Mouse (Mus musculus): ENCODE results near the gene Rdh9. TPM values are rescaled to one million over a fixed set of nuclear protein-coding genes. Genes with fewer than 3 reads are reported as not detected.
"Not testable (repeated sequence)": the region's sequence is repeated elsewhere in the genome, so short reads cannot be mapped to it uniquely, and the experiment has no call there.

Rdh9 gene
- polyA plus RNA-seq, 1 experiment from 2014 or later = 0.10 TPM

DNA sequence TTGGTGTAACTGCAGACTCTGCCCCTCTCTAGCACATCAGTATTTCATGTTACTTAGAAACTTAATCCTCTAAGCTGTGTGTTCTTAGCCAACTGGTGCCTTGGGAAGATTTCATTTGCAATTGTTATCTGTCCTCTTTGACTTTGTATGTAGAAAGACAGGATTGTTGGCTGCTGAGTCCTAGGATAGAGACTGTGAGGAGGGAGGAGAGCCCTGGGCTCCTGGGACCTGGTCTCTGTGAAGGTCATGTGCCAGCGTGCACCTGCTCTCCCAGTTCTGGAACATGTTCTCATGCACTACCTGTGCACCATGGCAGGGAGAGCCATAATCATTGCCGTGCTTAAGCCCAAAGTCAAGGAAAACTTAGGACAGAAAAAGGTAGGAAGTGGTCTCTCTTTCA, 25.4 kb downstream of the Rdh9 start:
- WGBS = 80% methylated on average over 2 of the region's 2 CpGs
- DNase-seq (ENCODE audit: low spot score) = no peak
- Histone ChIP-seq H3K4me1 (ENCODE audit: insufficient read depth, low read depth, low read length) (no peaks in the 10 kb centered on the region), H3K27ac (ENCODE audit: low read length) (no peak overlapping the region), H3K4me3 (ENCODE audit: low read depth, low read length) (no peak overlapping the region), H3K27me3 (replicated peaks; ENCODE audit: insufficient read depth, low read length) (no peaks in the 10 kb centered on the region), H3K4me2 (replicated peaks; ENCODE audit: low read depth, low read length) (no peak overlapping the region), H3K9me3 (ENCODE audit: low read length) (no peaks in the 10 kb centered on the region), H3K36me3 (ENCODE audit: insufficient read depth, low read length) (no peaks in the 10 kb centered on the region), H3K9ac (replicated peaks; ENCODE audit: low read depth) (no peak overlapping the region)
- no peak for TF ChIP-seq CTCF (IDR thresholded peaks at IDR 0.05)
- TF ChIP-seq EP300 (IDR thresholded peaks at IDR 0.05) = no peak
- no peak for ATAC-seq

- Histone ChIP-seq H3K4me3 (ENCODE audit: low read depth, low read length) (no peak overlapping the region), H3K9me3 (ENCODE audit: low read length) (no peaks in the 10 kb centered on the region), H3K9ac (replicated peaks; ENCODE audit: low read depth) (no peak overlapping the region), H3K4me1 (ENCODE audit: insufficient read depth, low read depth, low read length) (no peaks in the 10 kb centered on the region), H3K36me3 (ENCODE audit: insufficient read depth, low read length) (no peaks in the 10 kb centered on the region), H3K27me3 (replicated peaks; ENCODE audit: insufficient read depth, low read length) (no peaks in the 10 kb centered on the region), H3K27ac (ENCODE audit: low read length) (no peak overlapping the region), H3K4me2 (replicated peaks; ENCODE audit: low read depth, low read length) (no peak overlapping the region)
- no peak for ATAC-seq
- DNase-seq (ENCODE audit: low spot score) = no peak
- WGBS = 73% methylated on average over 5 of the region's 5 CpGs
- no peak for TF ChIP-seq CTCF (IDR thresholded peaks at IDR 0.05)
- no peak for TF ChIP-seq EP300 (IDR thresholded peaks at IDR 0.05)
Observed at GRCm38 (mm10) chr10:127802236-127802635, 26.1 kb downstream of the Rdh9 start.

DNA sequence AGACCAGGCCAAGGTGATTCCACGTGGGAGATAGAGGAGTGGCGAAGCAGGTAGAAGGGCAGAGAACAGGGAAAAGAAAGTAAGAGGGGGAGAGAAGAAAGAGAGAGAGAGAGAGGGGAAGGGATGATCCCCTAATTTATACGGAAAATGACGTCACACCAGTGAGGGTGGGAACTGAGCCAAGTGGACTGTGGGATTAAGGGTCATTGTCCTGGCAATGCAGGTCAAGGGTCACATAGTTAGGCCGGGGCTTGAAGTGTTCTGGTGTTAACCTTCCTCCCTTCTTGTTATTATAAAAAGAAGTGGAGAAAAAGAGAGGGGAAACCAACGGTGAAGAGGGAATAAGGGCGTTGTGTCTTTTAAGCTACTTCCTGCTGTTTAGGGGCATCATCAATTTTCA, 28.2 kb downstream of the Rdh9 start:
- whole genome bisulfite sequencing = 59% methylated on average over 7 of the region's 7 CpGs
- Histone ChIP-seq H3K27me3 (replicated peaks; ENCODE audit: insufficient read depth, low read length) (no peaks in the 10 kb centered on the region), H3K9me3 (ENCODE audit: low read length) (no peaks in the 10 kb centered on the region), H3K4me2 (replicated peaks; ENCODE audit: low read depth, low read length) (no peak overlapping the region), H3K27ac (ENCODE audit: low read length) (no peak overlapping the region), H3K4me3 (ENCODE audit: low read depth, low read length) (no peak overlapping the region), H3K9ac (replicated peaks; ENCODE audit: low read depth) (no peak overlapping the region), H3K36me3 (ENCODE audit: insufficient read depth, low read length) (no peaks in the 10 kb centered on the region), H3K4me1 (ENCODE audit: insufficient read depth, low read depth, low read length) (no peaks in the 10 kb centered on the region)
- no peak for TF ChIP-seq CTCF (IDR thresholded peaks at IDR 0.05)
- TF ChIP-seq EP300 (IDR thresholded peaks at IDR 0.05) = no peak
- no peak for ATAC-seq
- no peak for DNase-seq (ENCODE audit: low spot score)

DNA sequence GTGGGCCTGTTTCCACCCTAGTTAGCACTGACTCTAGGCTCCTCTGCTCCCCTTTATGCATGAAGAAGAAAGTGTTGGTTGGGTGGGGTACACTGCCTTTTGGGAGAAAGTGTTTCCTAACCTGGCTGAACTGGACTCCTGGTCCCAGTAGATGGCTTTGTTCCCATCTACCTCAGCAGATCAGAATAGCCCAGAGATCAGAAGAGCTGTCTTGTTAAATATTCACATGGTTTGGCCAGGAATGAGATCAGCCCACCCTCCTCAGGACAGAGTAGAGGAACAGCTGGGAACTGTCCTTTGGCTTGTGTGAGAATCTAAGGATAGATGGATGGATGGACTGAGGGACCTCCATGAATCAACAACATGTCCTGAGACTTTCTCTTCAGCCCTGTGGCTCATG, 39.7 kb downstream of the Rdh9 start:
- H3K36me3 ChIP-seq (ENCODE audit: insufficient read depth, low read length) = no peaks in the 10 kb centered on the region
- no peak overlapping the region for H3K27ac ChIP-seq (ENCODE audit: low read length)
- ATAC-seq (no peak), DNase-seq (ENCODE audit: low spot score) (no peak)
- no peaks in the 10 kb centered on the region for H3K9me3 ChIP-seq (ENCODE audit: low read length)
- H3K4me2 ChIP-seq (replicated peaks; ENCODE audit: low read depth, low read length) = no peak overlapping the region
- no peak overlapping the region for H3K4me3 ChIP-seq (ENCODE audit: low read depth, low read length)
- no peak overlapping the region for H3K9ac ChIP-seq (replicated peaks; ENCODE audit: low read depth)
- no peaks in the 10 kb centered on the region for H3K4me1 ChIP-seq (ENCODE audit: insufficient read depth, low read depth, low read length)
- TF ChIP-seq EP300 (IDR thresholded peaks at IDR 0.05) (no peak), CTCF (IDR thresholded peaks at IDR 0.05) (no peak)
- H3K27me3 ChIP-seq (replicated peaks; ENCODE audit: insufficient read depth, low read length) = no peaks in the 10 kb centered on the region

DNA sequence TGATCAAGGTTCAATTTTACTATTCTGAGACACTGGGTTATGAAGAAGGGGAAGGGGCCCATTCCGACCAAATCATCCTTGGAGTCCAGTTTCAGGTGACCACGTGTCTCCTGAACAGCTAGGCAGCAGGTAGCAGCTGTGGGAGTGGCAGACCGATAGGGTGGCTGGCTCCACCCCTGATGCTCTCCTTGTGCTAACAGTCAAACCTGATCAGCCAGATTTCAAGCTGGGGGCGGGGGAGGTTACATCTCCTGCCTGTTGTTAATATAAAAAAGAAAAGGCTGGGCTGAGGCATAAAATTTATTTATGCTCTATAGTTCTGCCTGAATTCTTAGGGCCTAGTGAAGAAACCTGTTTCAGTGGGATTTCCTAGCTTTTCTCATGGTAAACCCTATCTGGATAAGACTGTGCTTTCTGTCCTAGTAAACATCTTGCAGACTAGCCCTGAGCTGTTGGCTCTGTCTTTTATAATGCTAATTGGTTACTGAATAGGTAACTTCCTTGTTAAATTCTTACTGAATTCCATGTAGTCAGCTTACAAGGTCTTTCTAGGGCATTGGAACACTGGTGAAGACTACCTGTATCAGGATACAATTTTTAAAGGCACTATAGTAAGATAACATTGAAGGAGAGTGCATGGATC, 41.2 kb downstream of the Rdh9 start:
- not testable (repeated sequence) for H3K4me2 ChIP-seq (replicated peaks; ENCODE audit: low read depth, low read length); H3K27me3 ChIP-seq (replicated peaks; ENCODE audit: insufficient read depth, low read length); H3K4me3 ChIP-seq (ENCODE audit: low read depth, low read length); H3K9me3 ChIP-seq (ENCODE audit: low read length); H3K36me3 ChIP-seq (ENCODE audit: insufficient read depth, low read length); H3K9ac ChIP-seq (replicated peaks; ENCODE audit: low read depth); DNase-seq (ENCODE audit: low spot score); ATAC-seq; H3K4me1 ChIP-seq (ENCODE audit: insufficient read depth, low read depth, low read length); H3K27ac ChIP-seq (ENCODE audit: low read length)
- WGBS = 72% methylated on average over 4 of the region's 4 CpGs

DNA sequence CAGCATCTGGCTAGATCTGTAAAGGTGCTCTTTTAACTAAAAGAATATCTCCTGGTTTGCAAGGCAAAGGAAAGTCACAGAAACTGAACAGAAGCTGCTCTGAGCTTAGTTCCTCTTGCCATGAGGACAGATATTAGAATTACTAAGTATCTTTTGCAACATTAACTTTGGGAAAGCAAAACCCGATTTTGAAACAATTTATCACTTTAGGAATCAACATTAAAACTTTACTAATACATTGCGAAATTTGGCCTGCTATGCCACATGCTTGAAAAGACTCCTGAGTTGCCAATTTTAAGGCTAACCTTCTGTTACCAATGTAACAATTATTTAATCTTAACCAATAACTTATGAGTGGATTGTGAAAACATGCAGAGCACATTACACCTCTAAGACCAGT, 45.6 kb downstream of the Rdh9 start:
- ATAC-seq; H3K9me3 ChIP-seq (ENCODE audit: low read length); H3K4me2 ChIP-seq (replicated peaks; ENCODE audit: low read depth, low read length); H3K4me1 ChIP-seq (ENCODE audit: insufficient read depth, low read depth, low read length); H3K27ac ChIP-seq (ENCODE audit: low read length); H3K36me3 ChIP-seq (ENCODE audit: insufficient read depth, low read length); H3K4me3 ChIP-seq (ENCODE audit: low read depth, low read length); H3K27me3 ChIP-seq (replicated peaks; ENCODE audit: insufficient read depth, low read length); H3K9ac ChIP-seq (replicated peaks; ENCODE audit: low read depth); DNase-seq (ENCODE audit: low spot score): not testable (repeated sequence)
- 73% methylated on average over 2 of the region's 2 CpGs for WGBS

- WGBS = 71% methylated on average over 6 of the region's 6 CpGs
- DNase-seq (ENCODE audit: low spot score) (peak; percentile 7), ATAC-seq (no peak)
- Histone ChIP-seq H3K27me3 (replicated peaks; ENCODE audit: insufficient read depth, low read length) (no peaks in the 10 kb centered on the region), H3K4me3 (ENCODE audit: low read depth, low read length) (no peak overlapping the region), H3K4me1 (ENCODE audit: insufficient read depth, low read depth, low read length) (no peaks in the 10 kb centered on the region), H3K4me2 (replicated peaks; ENCODE audit: low read depth, low read length) (no peak overlapping the region), H3K36me3 (ENCODE audit: insufficient read depth, low read length) (no peaks in the 10 kb centered on the region), H3K9me3 (ENCODE audit: low read length) (no peaks in the 10 kb centered on the region), H3K27ac (ENCODE audit: low read length) (no peak overlapping the region), H3K9ac (replicated peaks; ENCODE audit: low read depth) (no peak overlapping the region)
- TF ChIP-seq CTCF (IDR thresholded peaks at IDR 0.05) (peak; percentile 65), EP300 (IDR thresholded peaks at IDR 0.05) (no peak)
Observed at GRCm38 (mm10) chr10:127825386-127825785, 49.2 kb downstream of the Rdh9 start.

All from lung, postnatal 0 days (tissue).